Mouse (Mus musculus) left cerebral cortex, adult 9 months (tissue): Measurements from ENCODE around the gene Zbtb39.
"Not testable (repeated sequence)": the region's sequence is repeated elsewhere in the genome, so short reads cannot be mapped to it uniquely, and the experiment has no call there.

Experiments used
- DNase-seq, 2 experiments: peaks; one replicate each; pipeline ENCODE4 v3.0.0; 2022; ENCODE audit warnings: low spot score in 2 of 2

Zbtb39 gene

GRCm38 (mm10) chr10:127737552-127737951, 1.8 kb upstream of the Zbtb39 start:
- DNase-seq = no peak

DNA sequence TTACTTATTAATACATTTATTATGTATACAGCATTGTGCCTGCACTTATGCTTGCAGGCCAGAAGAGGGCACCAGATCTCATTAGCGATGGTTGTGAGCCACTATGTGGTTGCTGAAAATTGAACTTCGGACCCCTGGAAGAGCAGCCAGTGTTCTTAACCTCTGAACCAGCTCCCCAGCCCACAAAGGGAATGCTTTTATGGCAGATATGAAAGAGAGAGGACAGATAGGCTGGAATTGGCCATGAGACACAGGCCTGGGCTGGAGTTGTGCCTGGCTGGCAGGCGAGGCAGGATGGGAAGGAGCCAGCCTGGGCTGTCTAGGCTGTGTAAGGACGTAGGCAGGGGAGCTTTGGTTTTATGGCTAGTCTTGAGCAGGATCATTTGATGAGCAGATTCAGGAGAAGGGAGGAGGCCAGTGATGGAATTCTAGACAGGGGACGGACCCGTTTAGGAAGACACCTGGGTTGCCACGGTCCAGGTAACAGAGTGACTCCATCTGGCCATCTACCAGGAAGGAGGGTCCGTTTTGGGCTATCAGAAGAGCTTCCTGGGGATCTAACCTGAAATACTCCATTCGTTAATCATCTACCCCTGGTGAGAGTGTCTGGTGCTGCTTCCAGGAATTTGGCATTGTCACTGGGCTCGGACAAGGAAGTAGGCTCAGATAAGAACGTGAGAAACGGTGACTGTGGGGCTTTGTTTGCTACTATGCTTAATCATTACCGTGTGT, 1.0 kb upstream of the Zbtb39 start:
- no peak for DNase-seq

DNA sequence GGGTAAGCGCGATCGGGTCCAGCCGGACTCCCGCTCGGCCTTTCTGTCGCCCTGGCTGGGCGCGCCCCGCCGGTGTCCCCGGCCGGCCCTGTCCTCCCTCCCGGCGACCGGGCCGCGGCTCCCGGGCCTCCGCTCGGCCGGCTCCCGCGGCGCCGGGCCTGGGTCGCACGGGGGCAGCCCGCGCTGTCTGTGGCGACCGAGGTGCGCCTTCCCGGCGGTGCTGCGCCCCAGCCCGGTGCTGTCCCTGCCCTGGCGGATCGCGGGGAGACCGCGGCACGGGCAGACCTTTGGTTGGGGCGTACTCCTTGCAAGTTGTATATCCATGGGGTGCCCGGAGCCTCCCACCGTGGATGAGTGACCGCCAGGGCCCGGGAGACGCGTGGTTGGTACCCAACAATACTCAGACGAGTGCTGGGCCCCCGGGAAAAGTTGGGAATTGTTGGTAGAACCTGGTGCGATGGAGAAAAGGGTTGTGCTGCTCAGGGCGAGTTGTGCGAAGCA, 373 bp downstream of the Zbtb39 start:
- no peak for DNase-seq

DNA sequence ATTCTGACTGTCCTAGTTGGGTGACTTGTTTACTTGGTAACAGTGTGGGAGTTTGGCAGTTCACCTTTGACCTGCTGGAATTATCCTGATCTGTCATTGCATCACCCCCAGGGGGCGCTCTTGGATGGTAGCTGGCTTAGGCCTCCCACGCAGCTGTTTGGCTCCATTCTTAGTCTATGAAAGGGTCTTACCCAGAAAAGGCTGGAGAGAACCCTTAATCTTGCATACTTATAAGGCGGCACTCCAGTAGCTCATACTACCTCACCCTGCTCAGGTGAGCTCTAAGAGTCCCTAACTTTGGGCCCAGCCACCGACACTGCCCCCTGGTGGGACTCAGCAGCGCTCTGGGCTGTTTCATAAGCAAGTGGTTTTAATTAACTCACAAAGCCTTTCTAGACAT, 5.3 kb downstream of the Zbtb39 start:
- no peak for DNase-seq

DNA sequence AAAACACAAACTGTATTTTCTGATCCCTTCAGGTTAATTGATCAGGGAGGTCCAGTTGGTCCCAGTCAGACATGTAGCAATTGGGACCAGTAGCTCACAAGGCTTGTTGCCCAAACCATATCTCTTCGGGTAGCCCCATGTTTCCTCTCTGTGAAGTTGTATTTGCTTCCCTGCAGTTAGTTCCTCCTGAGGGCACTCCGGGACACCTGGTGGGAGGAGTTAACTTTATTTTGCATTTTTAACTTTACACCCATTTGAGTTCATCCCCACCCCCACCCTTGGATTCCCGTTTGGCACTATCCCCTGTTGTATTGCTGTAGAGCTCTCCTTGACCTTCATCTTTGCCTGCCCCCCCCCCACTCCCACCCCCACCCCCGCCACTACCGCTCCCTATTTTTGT, 6.5 kb downstream of the Zbtb39 start:
- no peak for DNase-seq

GRCm38 (mm10) chr10:127747254-127747653, 7.9 kb downstream of the Zbtb39 start:
- no peak for DNase-seq

DNA sequence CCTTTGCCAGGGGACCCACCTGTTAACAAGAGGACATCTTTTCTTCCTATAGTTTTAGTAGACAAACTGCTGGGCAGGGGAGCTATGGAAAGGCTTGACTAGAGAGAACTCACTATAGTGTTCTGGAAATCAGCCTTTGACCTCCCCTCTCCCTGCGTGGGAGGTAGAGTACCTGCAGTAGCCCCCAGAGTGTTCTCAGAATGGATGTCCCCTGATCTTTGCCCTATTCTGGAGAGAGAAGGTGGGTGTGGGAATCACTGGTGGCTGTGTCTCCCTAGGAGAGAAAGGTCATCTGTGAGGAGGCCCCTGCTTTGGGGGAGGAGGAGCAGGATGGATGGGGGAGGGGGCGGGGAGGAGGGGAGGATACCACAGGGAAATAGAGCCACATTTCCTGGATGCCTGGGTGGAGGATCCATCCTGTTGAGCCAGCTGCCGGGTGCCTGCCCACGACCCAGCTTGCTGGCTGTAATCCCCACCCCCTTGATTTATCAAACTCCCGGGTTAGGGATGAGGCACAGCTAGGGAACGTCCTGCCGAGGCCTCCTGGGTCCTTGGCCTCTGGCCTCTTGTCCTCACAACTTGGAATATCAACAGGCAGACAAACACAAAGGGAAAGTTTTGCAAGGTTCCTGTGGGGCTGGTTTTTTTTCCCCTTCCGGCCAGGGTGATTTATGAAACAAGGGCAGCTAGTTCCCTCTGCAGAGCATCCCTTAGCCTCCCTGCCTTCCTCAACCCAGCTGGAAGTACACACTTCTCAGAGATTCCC, 9.7 kb downstream of the Zbtb39 start:
- DNase-seq = no peak

- DNase-seq = no peak
These were observed 10.9 kb downstream of the Zbtb39 start for GRCm38 (mm10) chr10:127750136-127750777.

- no peak for DNase-seq
These were observed 12.2 kb downstream of the Zbtb39 start, which contains the start of gene Gpr182 for GRCm38 (mm10) chr10:127751548-127751947. TSS of gene Gpr182 (minus strand) at chr10:127751732.

DNA sequence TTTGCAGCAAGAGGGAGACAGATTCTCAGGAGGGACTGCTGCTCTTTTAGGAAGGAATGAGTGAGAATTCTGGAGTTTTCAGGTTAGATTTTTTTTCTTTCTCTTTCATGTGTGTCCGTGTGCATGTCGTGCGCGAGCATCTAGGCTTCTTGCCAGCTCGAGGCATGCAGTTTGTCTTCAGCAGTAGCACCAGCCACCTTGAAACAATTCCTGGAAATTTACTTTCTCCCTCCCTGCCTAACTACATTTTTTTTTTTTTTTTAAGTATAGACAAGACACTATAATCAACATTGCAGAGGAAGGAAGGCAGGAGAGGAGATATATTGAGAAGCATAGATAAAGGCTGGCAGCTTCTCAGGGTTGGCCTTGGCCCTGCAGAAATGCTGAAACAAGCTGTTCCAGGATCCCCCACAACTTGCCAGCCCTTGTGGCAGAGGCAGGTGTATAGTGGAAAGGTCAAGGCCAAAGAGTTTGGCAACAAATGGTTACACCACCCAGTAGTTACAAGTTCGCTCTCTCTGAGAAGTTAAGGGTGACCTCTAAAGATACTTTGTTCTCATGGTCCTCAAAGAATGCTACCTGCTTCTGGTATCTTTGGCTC, 15.3 kb downstream of the Zbtb39 start:
- DNase-seq = no peak

DNA sequence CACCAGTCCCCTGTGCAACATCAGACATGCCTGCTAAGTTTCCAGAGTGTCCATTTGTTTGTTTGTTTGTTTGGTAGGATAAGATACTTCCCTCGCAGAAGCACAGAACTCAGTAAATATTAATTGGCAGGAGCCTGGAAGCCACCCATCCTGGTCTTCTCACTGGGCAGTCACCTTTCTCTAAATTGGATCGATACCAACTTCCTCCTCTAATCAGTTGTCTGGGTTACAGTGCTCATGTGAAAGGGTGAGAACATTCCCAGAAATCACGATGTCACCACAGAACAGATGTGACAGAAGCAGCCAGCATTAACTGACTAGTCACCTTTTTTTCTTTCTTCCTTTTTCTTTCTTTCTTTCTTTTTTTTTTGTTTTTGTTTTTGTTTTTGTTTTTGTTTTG, 15.9 kb downstream of the Zbtb39 start:
- DNase-seq = no peak

DNA sequence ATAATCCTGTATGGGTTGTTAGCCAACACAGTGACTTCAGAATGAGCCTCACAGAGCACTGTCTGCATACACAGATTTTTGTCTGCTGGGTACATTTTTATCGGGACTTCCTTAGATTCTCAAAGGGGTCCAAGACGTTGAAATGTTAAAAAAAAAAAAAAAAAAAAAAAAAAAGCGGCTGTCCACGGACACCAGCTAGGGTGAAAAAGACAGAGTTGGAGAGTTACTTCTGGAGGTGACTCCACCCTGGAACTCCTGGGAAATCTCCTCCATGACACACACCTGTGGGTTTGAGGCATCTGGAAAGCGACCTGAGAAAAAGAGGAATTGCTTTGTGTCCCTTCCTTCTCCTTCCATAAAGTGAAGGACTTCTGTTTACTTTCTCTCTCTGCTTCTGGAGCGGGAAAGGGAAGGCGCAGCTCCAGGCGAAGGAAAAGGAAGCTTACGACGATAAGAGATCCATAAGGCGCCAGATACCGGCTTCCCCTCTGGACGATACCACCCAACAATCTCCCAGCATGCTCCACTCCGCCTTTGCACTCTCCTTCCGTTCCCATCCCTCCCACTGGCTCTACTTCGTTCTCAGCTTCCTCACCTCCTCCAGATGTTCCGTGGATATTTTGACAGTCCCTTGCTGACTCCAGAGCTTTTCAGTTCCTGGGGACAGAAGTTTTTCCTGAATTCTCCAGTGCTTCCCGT, 16.6 kb downstream of the Zbtb39 start:
- no peak for DNase-seq

GRCm38 (mm10) chr10:127759181-127760110, 20.1 kb downstream of the Zbtb39 start, which contains the start of the genes Rdh1 and Rdh16f1:
TSS of gene Rdh1 (plus strand) at chr10:127759721.
TSS of gene Rdh16f1 (plus strand) at chr10:127759787.
- no peak for DNase-seq

DNA sequence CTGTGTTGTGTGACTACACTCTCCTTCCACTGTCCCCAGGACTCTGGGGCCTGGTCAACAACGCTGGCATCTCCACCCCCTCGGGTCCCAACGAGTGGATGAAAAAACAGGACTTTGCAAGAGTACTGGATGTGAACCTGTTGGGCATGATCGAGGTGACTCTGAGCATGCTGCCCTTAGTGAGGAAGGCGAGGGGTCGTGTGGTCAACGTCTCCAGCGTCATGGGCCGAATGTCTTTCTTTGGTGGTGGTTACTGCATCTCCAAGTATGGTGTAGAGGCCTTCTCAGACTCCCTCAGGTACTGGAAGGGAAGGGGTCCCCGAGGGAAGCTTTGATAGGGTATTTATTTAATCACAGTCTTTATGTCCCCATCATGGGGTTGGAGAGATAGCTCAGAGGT, 23.6 kb downstream of the Zbtb39 start:
- not testable (repeated sequence) for DNase-seq

DNA sequence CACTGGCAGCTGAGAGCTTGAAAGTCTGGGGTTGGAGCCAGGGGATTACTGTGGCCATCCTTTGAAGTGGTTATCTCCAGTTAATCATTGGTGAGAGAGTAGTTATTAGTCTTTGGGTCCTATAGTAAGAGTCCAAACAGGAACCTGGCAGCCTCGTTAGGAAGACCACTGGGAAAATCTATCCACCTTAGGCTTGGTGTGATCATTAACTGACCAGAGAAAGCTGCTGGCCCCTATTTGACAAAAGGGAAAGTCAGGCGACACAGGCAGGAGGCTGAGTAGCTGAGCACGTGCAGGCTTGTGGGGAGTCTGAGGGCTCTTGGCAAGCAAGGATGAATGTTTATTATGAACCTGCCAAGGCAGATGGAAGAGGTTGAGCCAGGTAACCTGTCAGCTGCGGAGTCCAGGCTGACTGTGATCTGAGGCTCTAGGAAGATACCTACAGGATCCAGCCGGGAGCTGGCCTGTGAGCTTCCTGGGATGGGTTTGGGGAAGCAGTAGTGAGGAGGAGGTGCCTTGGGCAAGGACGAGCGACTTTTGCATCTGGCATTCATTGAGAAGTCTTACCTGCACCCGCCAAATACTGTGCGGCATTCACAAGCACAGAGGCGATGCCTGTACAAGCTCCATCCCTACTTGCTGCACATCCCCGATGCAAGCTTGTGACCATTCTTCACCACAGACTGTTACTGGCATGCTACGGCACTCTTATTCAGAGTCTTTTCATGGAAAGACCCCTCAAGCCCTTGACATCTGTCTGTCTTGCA, 24.8 kb downstream of the Zbtb39 start:
- no peak for DNase-seq

DNA sequence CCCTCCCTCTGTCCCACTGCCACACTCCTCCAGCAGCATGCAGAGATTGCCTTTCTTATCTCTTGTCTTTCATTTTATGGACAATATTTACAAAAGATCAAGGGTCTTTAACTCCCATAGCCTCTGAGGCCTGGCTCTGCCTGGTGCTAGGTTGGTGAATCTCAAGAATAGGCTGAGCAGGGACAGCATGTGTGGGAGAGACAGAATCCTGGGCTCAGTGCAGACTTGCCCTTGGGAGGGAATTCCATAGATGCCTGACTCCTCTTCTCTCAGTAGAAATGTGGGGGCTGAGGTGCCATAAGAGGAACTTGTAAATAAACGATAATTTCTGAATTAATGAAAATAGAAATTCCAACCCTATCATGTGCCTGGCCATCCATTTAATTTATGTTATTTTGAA, 27.2 kb downstream of the Zbtb39 start:
- no peak for DNase-seq

GRCm38 (mm10) chr10:127776011-127776410, 36.7 kb downstream of the Zbtb39 start, which contains the start of gene Rdh9:
TSS of gene Rdh9 (plus strand) at chr10:127776386.
- DNase-seq = no peak

DNA sequence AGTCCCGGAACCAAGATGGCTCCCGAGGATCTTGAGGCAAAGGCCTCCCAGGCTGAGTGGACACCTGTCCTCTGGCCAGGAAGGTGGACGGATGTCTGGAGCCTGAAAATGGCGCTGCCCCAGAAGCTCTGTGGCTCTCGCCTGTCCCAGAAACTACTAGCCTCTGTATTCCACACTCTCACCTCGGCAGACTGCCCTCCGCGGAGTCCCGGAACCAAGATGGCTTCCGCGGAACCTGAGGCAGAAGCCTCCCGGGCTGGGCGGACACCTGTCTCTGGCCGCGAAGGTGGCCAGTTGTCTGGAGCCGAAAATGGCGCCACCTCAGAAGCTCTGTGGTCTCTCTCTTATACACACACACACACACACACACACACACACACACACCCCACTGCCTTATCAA, 43.0 kb downstream of the Zbtb39 start:
- DNase-seq = not testable (repeated sequence)

GRCm38 (mm10) chr10:127785411-127785810, 46.1 kb downstream of the Zbtb39 start:
- not testable (repeated sequence) for DNase-seq
